Mouse (Mus musculus): ENCODE results near the gene Hrc. TPM values are rescaled to one million over a fixed set of nuclear protein-coding genes. Genes with fewer than 3 reads are reported as not detected.

Gene Hrc
- polyA plus RNA-seq, 1 experiment from 2014 or later, result 0.58 TPM

DNA sequence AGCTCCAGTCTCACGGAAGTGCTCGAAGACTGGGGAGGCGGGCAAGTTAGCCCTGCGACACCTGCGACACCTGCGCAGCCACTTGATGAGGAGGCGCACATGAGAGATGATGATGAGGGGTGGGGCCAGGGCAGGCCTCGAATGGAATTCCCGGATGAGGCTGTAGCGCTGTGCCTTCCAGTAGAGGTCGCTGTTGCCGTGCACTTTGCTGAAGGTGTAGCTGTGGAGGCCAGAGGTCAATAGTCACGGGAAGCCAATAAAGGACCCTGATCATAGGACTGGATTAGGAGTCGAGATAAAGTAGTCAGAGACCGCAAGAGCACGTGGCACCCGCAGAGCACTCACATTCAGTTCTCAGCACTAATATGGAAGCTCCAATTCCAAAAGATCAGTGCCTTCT lies 29.8 kb upstream of the Hrc start:
- peak; percentile 39 for ATAC-seq (ENCODE audit: insufficient read depth)
- H3K4me1 ChIP-seq (ENCODE audit: insufficient read depth), result no peaks in the 10 kb centered on the region
- H3K36me3 ChIP-seq (ENCODE audit: insufficient read depth), result peaks cover 17% of the 10 kb centered on the region
- H3K9ac ChIP-seq, result no peak overlapping the region
- H3K9me3 ChIP-seq (ENCODE audit: low read depth, low read length), result no peaks in the 10 kb centered on the region
- H3K27me3 ChIP-seq (ENCODE audit: insufficient read depth, low read length), result no peaks in the 10 kb centered on the region
- H3K27ac ChIP-seq (ENCODE audit: low read depth), result no peak overlapping the region; the same call in 1 of the 2 replicates
- peak; percentile 75 for DNase-seq
- H3K4me3 ChIP-seq (ENCODE audit: low read depth, low read length), result no peak overlapping the region
- TF ChIP-seq CTCF (IDR thresholded peaks at IDR 0.05; ENCODE audit: low read depth), result peak; percentile 89
- 6% methylated on average over 17 of the region's 17 CpGs for WGBS
- peak overlapping the region; percentile 36; the same call in 1 of the 2 replicates for H3K4me2 ChIP-seq

DNA sequence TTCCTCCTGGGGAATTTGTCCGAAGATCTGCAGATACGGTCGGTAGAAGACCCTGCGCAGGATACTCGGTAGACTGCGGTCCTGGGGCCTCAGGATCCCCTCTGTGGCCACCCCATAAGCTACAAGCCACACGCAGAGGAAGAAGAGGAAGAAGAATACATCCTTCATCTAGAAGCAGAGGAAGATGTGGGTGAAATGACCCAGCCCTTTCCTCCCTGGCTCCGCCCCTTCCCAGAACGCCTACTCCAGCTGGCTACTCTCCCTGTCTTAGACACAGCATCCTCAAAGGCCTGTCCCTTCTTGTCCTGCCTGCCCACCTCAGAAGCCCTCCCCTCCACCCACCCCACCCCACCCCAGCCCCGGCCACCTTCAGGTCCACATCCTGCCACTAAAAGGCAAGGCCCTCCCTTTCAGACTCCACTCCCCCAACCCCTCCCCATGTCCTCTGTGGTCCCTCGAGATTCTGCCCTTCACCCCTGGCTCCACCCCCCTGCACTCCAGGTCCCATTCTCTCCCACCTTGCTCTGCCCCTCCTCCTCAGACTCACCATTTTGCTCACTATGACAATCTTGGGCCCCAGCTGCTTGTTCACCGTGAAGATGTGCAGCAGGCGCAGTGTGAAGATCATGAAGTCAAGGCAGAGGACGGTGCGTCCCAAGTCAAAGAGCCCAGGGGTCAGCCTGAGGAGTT lies 26.4 kb upstream of the Hrc start:
- no peak overlapping the region for H3K27ac ChIP-seq (ENCODE audit: low read depth)

DNA sequence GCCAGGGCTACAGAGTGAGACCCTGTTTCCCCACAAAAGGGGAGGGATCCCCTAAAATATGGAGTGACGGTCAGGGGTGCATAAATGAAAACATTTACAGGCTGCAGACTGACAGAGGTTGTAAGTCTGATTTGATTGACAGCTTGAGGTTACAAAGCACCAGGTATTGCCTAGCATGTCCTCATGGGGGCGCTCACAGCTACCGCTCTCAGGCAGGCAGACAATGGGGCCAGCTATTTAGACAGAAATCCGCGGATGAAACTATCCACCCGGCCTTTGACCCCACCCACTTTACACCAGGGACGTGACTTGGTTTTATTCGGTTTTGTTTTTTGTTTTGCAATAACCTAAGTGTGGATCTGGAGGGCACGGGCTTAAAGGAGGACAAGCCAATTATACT lies 25.6 kb upstream of the Hrc start:
- Histone ChIP-seq H3K9ac (no peak overlapping the region), H3K27me3 (ENCODE audit: insufficient read depth, low read length) (no peaks in the 10 kb centered on the region), H3K4me1 (ENCODE audit: insufficient read depth) (0 out of 2 replicates have a peak, but pooled peaks cover 3% of the 10 kb centered on the region), H3K36me3 (ENCODE audit: insufficient read depth) (peaks cover 15% of the 10 kb centered on the region), H3K4me3 (ENCODE audit: low read depth, low read length) (no peak overlapping the region), H3K4me2 (no peak overlapping the region), H3K27ac (ENCODE audit: low read depth) (no peak overlapping the region), H3K9me3 (ENCODE audit: low read depth, low read length) (no peaks in the 10 kb centered on the region)
- 17% methylated on average over 9 of the region's 9 CpGs for WGBS
- peak; percentile 69 for TF ChIP-seq CTCF (IDR thresholded peaks at IDR 0.05; ENCODE audit: low read depth)
- DNase-seq (peak; percentile 73), ATAC-seq (ENCODE audit: insufficient read depth) (no peak)

More for the DNA sequence above, 26.4 kb upstream of the Hrc start:
- 72% methylated on average over 15 of the region's 15 CpGs for WGBS
- no peaks in the 10 kb centered on the region for H3K27me3 ChIP-seq (ENCODE audit: insufficient read depth, low read length)
- H3K4me2 ChIP-seq, result no peak overlapping the region
- H3K36me3 ChIP-seq (ENCODE audit: insufficient read depth), result peaks cover 19% of the 10 kb centered on the region
- H3K9ac ChIP-seq, result no peak overlapping the region
- H3K9me3 ChIP-seq (ENCODE audit: low read depth, low read length), result no peaks in the 10 kb centered on the region
- H3K4me1 ChIP-seq (ENCODE audit: insufficient read depth), result 0 out of 2 replicates have a peak, but pooled peaks cover 3% of the 10 kb centered on the region
- no peak for TF ChIP-seq CTCF (IDR thresholded peaks at IDR 0.05; ENCODE audit: low read depth)
- DNase-seq (no peak), ATAC-seq (ENCODE audit: insufficient read depth) (no peak)
- H3K4me3 ChIP-seq (ENCODE audit: low read depth, low read length), result no peak overlapping the region

DNA sequence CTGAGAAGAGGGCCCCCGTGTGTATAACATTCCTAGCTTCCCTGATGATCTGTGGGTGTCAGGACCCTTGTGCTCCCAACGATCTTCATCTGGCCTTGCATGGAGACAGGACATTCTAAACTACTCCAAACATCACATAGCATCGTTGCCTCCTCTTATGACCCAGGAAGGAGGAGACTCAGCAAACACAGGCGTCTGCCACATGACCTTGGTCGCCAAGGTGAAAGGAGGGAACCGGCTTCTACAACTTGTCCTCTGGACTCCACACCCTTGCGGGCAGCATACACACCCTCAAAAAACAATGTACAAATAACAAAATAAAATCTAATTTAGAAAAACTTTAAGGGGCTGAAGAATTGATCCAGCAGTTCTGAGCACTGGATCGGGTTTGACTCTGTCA lies 23.1 kb upstream of the Hrc start:
- H3K9ac ChIP-seq, result no peak overlapping the region
- H3K27ac ChIP-seq (ENCODE audit: low read depth), result no peak overlapping the region
- H3K36me3 ChIP-seq (ENCODE audit: insufficient read depth), result peaks cover 19% of the 10 kb centered on the region
- WGBS, result 24% methylated on average over 8 of the region's 8 CpGs
- H3K4me2 ChIP-seq, result no peak overlapping the region
- no peaks in the 10 kb centered on the region for H3K27me3 ChIP-seq (ENCODE audit: insufficient read depth, low read length)
- DNase-seq, result no peak
- ATAC-seq (ENCODE audit: insufficient read depth), result no peak
- no peak overlapping the region for H3K4me3 ChIP-seq (ENCODE audit: low read depth, low read length)
- H3K9me3 ChIP-seq (ENCODE audit: low read depth, low read length), result no peaks in the 10 kb centered on the region
- TF ChIP-seq CTCF (IDR thresholded peaks at IDR 0.05; ENCODE audit: low read depth), result no peak
- 0 out of 2 replicates have a peak, but pooled peaks cover 3% of the 10 kb centered on the region for H3K4me1 ChIP-seq (ENCODE audit: insufficient read depth)

DNA sequence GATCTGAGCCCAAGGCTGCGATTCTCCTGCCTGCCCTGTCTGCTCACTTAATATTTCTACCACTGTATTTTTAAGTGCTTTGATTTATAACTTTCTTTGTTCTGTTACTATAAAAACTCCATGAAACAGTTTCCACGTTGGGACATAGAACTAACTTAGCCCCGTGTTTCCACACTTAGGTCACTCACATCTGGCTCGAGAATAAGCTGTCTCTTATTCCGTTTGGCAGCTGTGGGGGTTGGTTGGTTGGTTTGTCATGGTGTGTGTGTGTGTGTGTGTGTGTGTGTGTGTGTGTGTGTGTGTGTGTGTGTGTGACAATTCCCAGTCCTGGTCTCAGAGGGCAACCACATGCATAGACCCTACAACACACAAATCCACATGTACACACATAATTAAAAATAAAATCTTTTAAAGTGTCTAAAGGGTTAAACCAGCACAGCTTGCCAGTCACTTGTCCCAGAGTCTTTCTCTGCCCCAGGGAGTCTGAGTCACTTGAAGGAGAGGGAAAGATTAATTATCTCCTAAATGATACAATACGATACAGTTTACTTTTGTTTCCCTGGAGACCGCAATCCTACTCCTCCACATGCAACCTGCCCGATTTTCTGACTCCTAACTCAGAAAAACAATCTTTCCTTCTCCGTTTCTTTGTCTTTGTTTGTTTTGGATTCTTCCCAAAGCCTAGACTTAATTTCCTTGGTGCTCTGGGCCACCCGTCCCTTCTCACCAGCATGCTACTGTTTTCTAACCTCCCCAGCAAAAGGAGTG lies 22.2 kb upstream of the Hrc start:
- H3K9ac ChIP-seq, result no peak overlapping the region
- no peaks in the 10 kb centered on the region for H3K9me3 ChIP-seq (ENCODE audit: low read depth, low read length)
- no peak for TF ChIP-seq CTCF (IDR thresholded peaks at IDR 0.05; ENCODE audit: low read depth)
- 0 out of 2 replicates have a peak, but pooled peaks cover 3% of the 10 kb centered on the region for H3K4me1 ChIP-seq (ENCODE audit: insufficient read depth)
- peaks cover 19% of the 10 kb centered on the region for H3K36me3 ChIP-seq (ENCODE audit: insufficient read depth)
- H3K4me3 ChIP-seq (ENCODE audit: low read depth, low read length), result no peak overlapping the region
- DNase-seq (peak; percentile 36), ATAC-seq (ENCODE audit: insufficient read depth) (no peak; the same call in 1 of the 2 replicates)
- no peaks in the 10 kb centered on the region for H3K27me3 ChIP-seq (ENCODE audit: insufficient read depth, low read length)
- 14% methylated on average over 10 of the region's 10 CpGs for WGBS
- H3K27ac ChIP-seq (ENCODE audit: low read depth), result 0 out of 2 replicates have a peak overlapping the region, but pooled peaks have one; percentile 25
- no peak overlapping the region for H3K4me2 ChIP-seq

DNA sequence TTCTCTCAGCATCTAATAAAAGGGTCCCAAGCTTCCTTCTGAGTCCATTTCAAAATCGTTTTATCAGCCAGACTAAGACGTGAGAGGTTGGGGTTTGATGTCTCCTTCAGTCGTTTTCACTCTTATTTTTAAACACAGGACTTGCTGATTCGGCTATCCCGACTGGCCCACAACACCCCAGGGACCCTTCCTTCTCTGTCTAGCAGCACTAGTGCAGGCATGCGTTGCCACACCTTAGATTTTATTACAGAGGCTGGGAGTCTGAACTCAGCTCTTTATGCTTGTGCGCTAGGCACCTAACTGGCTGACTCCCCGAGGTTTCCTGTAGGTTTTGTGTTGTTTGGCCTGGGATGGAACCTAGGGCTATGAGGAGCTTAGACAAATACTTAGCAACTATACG lies 21.6 kb upstream of the Hrc start:
- no peak overlapping the region for H3K4me2 ChIP-seq
- 0 out of 2 replicates have a peak overlapping the region, but pooled peaks have one; percentile 25 for H3K27ac ChIP-seq (ENCODE audit: low read depth)
- 23% methylated on average over 9 of the region's 9 CpGs for WGBS
- H3K27me3 ChIP-seq (ENCODE audit: insufficient read depth, low read length), result no peaks in the 10 kb centered on the region
- 0 out of 2 replicates have a peak, but pooled peaks cover 3% of the 10 kb centered on the region for H3K4me1 ChIP-seq (ENCODE audit: insufficient read depth)
- H3K9me3 ChIP-seq (ENCODE audit: low read depth, low read length), result no peaks in the 10 kb centered on the region
- DNase-seq, result no peak
- no peak overlapping the region for H3K4me3 ChIP-seq (ENCODE audit: low read depth, low read length)
- H3K36me3 ChIP-seq (ENCODE audit: insufficient read depth), result peaks cover 16% of the 10 kb centered on the region
- ATAC-seq (ENCODE audit: insufficient read depth), result no peak
- no peak for TF ChIP-seq CTCF (IDR thresholded peaks at IDR 0.05; ENCODE audit: low read depth)
- no peak overlapping the region for H3K9ac ChIP-seq

DNA sequence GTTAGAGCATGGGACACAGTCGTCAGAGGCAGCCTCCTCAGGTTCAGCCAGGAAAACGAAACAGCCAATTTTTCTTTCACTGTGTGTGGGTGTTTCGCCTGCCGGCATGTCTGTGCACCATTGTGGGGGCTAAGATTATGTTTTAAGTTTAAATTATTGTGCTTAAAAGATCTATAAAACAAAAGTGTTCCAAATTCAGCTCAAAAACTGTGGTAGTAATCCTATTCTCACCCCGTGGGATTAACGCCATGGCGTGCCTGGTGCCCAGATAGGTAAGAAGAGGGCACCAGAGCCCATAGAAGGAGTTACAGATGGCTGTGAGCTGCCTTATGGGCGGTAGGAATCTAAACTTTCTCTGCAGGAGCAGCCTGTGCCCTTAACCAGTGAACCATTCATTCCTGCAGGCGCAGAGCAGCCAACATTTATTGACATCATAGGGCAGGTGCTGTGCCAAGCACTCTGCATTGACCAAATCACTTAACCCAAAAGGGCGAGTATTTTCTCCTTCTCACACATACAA lies 19.8 kb upstream of the Hrc start:
- no peak overlapping the region for H3K4me3 ChIP-seq (ENCODE audit: low read depth, low read length)
- 0 out of 2 replicates have a peak, but pooled peaks cover 3% of the 10 kb centered on the region for H3K4me1 ChIP-seq (ENCODE audit: insufficient read depth)
- TF ChIP-seq CTCF (IDR thresholded peaks at IDR 0.05; ENCODE audit: low read depth), result no peak
- 80% methylated on average over 10 of the region's 10 CpGs for WGBS
- no peak overlapping the region for H3K9ac ChIP-seq
- H3K4me2 ChIP-seq, result no peak overlapping the region
- peaks cover 20% of the 10 kb centered on the region for H3K36me3 ChIP-seq (ENCODE audit: insufficient read depth)
- no peak overlapping the region for H3K27ac ChIP-seq (ENCODE audit: low read depth)
- H3K9me3 ChIP-seq (ENCODE audit: low read depth, low read length), result no peaks in the 10 kb centered on the region
- DNase-seq, result no peak
- no peak for ATAC-seq (ENCODE audit: insufficient read depth)
- no peaks in the 10 kb centered on the region for H3K27me3 ChIP-seq (ENCODE audit: insufficient read depth, low read length)
